Mouse (Mus musculus) limb, embryonic 10.5 days (tissue): ENCODE results near the gene Mtr. TPM values are rescaled to one million over a fixed set of nuclear protein-coding genes. Genes with fewer than 3 reads are reported as not detected.

Experiments used
- polyA plus RNA-seq: library from polyadenylated mRNA; unstranded; fragments of >200 nt; fragmentation: Nextera tagmentation; extraction: Ambion mirVana; gene quantifications from 2 replicates; pipeline ENCODE4 v1.2.1, GENCODE M21; 2016

Mtr gene
- polyA plus RNA-seq, 1 experiment from 2014 or later, result 26.7 TPM

Other genes starting within 250 kb of the Mtr start
- 0.19 and 0.43 TPM in 2 replicates for gene Ryr2, start 151.2 kb downstream of the Mtr start, polyA plus RNA-seq
- 1.3 and 2.6 TPM in 2 replicates for gene Actn2, start 82.6 kb upstream of the Mtr start, polyA plus RNA-seq
- 39.1 and 39.8 TPM in 2 replicates for gene Heatr1, start 136.9 kb upstream of the Mtr start, polyA plus RNA-seq
- gene Lgals8, start 206.8 kb upstream of the Mtr start, polyA plus RNA-seq, result 5.6 and 10.6 TPM in 2 replicates